Mouse (Mus musculus) G1E (cell line): Measurements from ENCODE around the gene Cdkn3.
"Not testable (repeated sequence)": the region's sequence is repeated elsewhere in the genome, so short reads cannot be mapped to it uniquely, and the experiment has no call there.

Experiments used
- CTCF ChIP-seq: IDR thresholded peaks from 2 replicates; pipeline ENCODE4 v1.5.1; 2012; ENCODE audit warnings: low read depth, low read length, inconsistent platforms, mixed read lengths
- GATA1 ChIP-seq: IDR thresholded peaks from 2 replicates; pipeline ENCODE4 v1.6.1; 2012; ENCODE audit warnings: borderline replicate concordance, low read length, inconsistent platforms, mixed read lengths

- TF ChIP-seq CTCF, GATA1: not testable (repeated sequence)
Observed at GRCm38 (mm10) chr14:46737346-46737745, 23.0 kb upstream of the Cdkn3 start.
